Mouse (Mus musculus) liver, embryonic 11.5 days (tissue): ENCODE measurements around the gene Cyp27a1. TPM values are rescaled to one million over a fixed set of nuclear protein-coding genes. Genes with fewer than 3 reads are reported as not detected.

Source experiments
- ATAC-seq: fragments of 200-750 bp; cut with Nextera tagmentation; replicated peaks from 2 replicates; pipeline ENCODE4 v1.8.0; 2017; ENCODE audit warnings: moderate number of reproducible peaks, mild to moderate bottlenecking, moderate TSS enrichment, moderate library complexity; ENCODE audit not compliant: low FRiP score
- DNase-seq: peaks from one replicate; pipeline ENCODE4 v3.0.0-alpha.2; 2017; ENCODE audit warnings: low spot score
- H3K27ac ChIP-seq: fragments of 300-500 bp; sonication (generic); 2 replicates; pipeline ENCODE4 v1.5.1; 2014; ENCODE audit warnings: mild to moderate bottlenecking, low read depth, low read length, control low read depth
- H3K27me3 ChIP-seq: fragments of 300-500 bp; sonication (generic); replicated peaks from 2 replicates; pipeline ENCODE4 v1.6.1; 2014; ENCODE audit warnings: low read length, mixed read lengths; ENCODE audit not compliant: control insufficient read depth, insufficient read depth
- H3K36me3 ChIP-seq: fragments of 300-500 bp; sonication (generic); 2 replicates; pipeline ENCODE4 v1.6.1; 2014; ENCODE audit warnings: mild to moderate bottlenecking, low read length, moderate library complexity, mixed read lengths; ENCODE audit not compliant: control insufficient read depth, insufficient read depth
- H3K4me1 ChIP-seq: fragments of 300-500 bp; sonication (generic); replicated peaks from 2 replicates; pipeline ENCODE4 v1.6.1; 2014; ENCODE audit warnings: low read length, mixed read lengths; ENCODE audit not compliant: control insufficient read depth, insufficient read depth
- H3K4me2 ChIP-seq: fragments of 300-500 bp; sonication (generic); 2 replicates; pipeline ENCODE4 v1.6.1; 2014; ENCODE audit warnings: mild to moderate bottlenecking, control low read depth, moderate library complexity
- H3K4me3 ChIP-seq: fragments of 300-500 bp; sonication (generic); 2 replicates; pipeline ENCODE4 v1.5.1; 2014; ENCODE audit warnings: low read depth, low read length, control low read depth
- H3K9ac ChIP-seq: fragments of 300-500 bp; sonication (generic); 2 replicates; pipeline ENCODE4 v1.6.1; 2014; ENCODE audit warnings: low read depth, low read length, control low read depth
- H3K9me3 ChIP-seq: fragments of 300-500 bp; sonication (generic); 2 replicates; pipeline ENCODE4 v1.6.1; 2016; ENCODE audit warnings: low read length, inconsistent platforms, mixed read lengths; ENCODE audit not compliant: control insufficient read depth
- WGBS: fragments of 180-500 bp; shearing (Covaris S2); extraction: QIAGEN DNeasy Blood & Tissue Kit; methylation state at CpG from one replicate; pipeline ENCODE4 v1.1.7; 2014; 5-methylcytosine and 5-hydroxymethylcytosine counted together
- polyA plus RNA-seq: library from polyadenylated mRNA; unstranded; fragments of >200 nt; fragmentation: Nextera tagmentation; extraction: Ambion mirVana; gene quantifications from 2 replicates; pipeline ENCODE4 v1.2.1, GENCODE M21; 2014

The Cyp27a1 gene
- polyA plus RNA-seq, 1 experiment from 2014 or later: 2.7 TPM

GRCm38 (mm10) chr1:74712461-74713098, 794 bp upstream of the Cyp27a1 start:
- Histone ChIP-seq H3K4me1 (no peaks in the 10 kb centered on the region), H3K4me2 (peak overlapping the region; percentile 93), H3K9ac (no peak overlapping the region; the same call in 1 of the 2 replicates), H3K27ac (no peak overlapping the region), H3K9me3 (no peaks in the 10 kb centered on the region), H3K27me3 (no peaks in the 10 kb centered on the region), H3K36me3 (no peaks in the 10 kb centered on the region), H3K4me3 (peak overlapping the region; percentile 53)
- ATAC-seq: no peak
- 39% methylated on average over 5 of the region's 5 CpGs for WGBS
- DNase-seq: no peak

- 28% methylated on average over 12 of the region's 12 CpGs for WGBS
- no peaks in the 10 kb centered on the region for H3K27me3 ChIP-seq
- ATAC-seq: peak; percentile 4; the same call in 1 of the 2 replicates
- H3K9me3 ChIP-seq: no peaks in the 10 kb centered on the region
- peak overlapping the region; percentile 53 for H3K4me3 ChIP-seq
- no peaks in the 10 kb centered on the region for H3K36me3 ChIP-seq
- DNase-seq: no peak
- H3K9ac ChIP-seq: peak overlapping the region; percentile 71
- no peaks in the 10 kb centered on the region for H3K4me1 ChIP-seq
- H3K27ac ChIP-seq: no peak overlapping the region
- peak overlapping the region; percentile 93 for H3K4me2 ChIP-seq
These were observed 721 bp downstream of the Cyp27a1 start for GRCm38 (mm10) chr1:74713859-74714730.

- Histone ChIP-seq H3K4me1 (no peaks in the 10 kb centered on the region), H3K27me3 (no peaks in the 10 kb centered on the region), H3K9me3 (no peaks in the 10 kb centered on the region), H3K4me3 (no peak overlapping the region), H3K27ac (no peak overlapping the region), H3K4me2 (no peak overlapping the region), H3K36me3 (no peaks in the 10 kb centered on the region), H3K9ac (no peak overlapping the region)
- WGBS: 24% methylated on average over 2 of the region's 2 CpGs
- DNase-seq: no peak
- no peak for ATAC-seq
These were observed 1.6 kb downstream of the Cyp27a1 start for GRCm38 (mm10) chr1:74714967-74715366.

- ATAC-seq: no peak
- Histone ChIP-seq H3K4me2 (no peak overlapping the region), H3K9me3 (no peaks in the 10 kb centered on the region), H3K36me3 (no peaks in the 10 kb centered on the region), H3K4me1 (no peaks in the 10 kb centered on the region), H3K4me3 (no peak overlapping the region), H3K9ac (no peak overlapping the region), H3K27me3 (no peaks in the 10 kb centered on the region), H3K27ac (no peak overlapping the region)
- no peak for DNase-seq
- 55% methylated on average over 5 of the region's 5 CpGs for WGBS
These were observed 2.1 kb downstream of the Cyp27a1 start for GRCm38 (mm10) chr1:74715468-74715867.

GRCm38 (mm10) chr1:74715886-74716285, 2.5 kb downstream of the Cyp27a1 start:
- Histone ChIP-seq H3K4me1 (no peaks in the 10 kb centered on the region), H3K36me3 (no peaks in the 10 kb centered on the region), H3K4me2 (no peak overlapping the region), H3K27ac (no peak overlapping the region), H3K9ac (no peak overlapping the region), H3K27me3 (no peaks in the 10 kb centered on the region), H3K4me3 (no peak overlapping the region), H3K9me3 (no peaks in the 10 kb centered on the region)
- ATAC-seq (no peak), DNase-seq (no peak)
- 83% methylated on average over 6 of the region's 6 CpGs for WGBS

- Histone ChIP-seq H3K4me1 (no peaks in the 10 kb centered on the region), H3K27ac (no peak overlapping the region), H3K4me3 (no peak overlapping the region), H3K27me3 (no peaks in the 10 kb centered on the region), H3K4me2 (no peak overlapping the region), H3K9ac (no peak overlapping the region), H3K36me3 (no peaks in the 10 kb centered on the region), H3K9me3 (no peaks in the 10 kb centered on the region)
- ATAC-seq: no peak
- DNase-seq: no peak
- 88% methylated on average over 8 of the region's 8 CpGs for WGBS
These were observed 4.7 kb downstream of the Cyp27a1 start for GRCm38 (mm10) chr1:74718113-74718512.

GRCm38 (mm10) chr1:74719281-74719680, 5.9 kb downstream of the Cyp27a1 start:
- no peaks in the 10 kb centered on the region for H3K27me3 ChIP-seq
- WGBS: 62% methylated on average over 3 of the region's 3 CpGs
- ATAC-seq (no peak), DNase-seq (no peak)
- H3K36me3 ChIP-seq: no peaks in the 10 kb centered on the region
- no peak overlapping the region for H3K27ac ChIP-seq
- H3K9ac ChIP-seq: no peak overlapping the region
- no peaks in the 10 kb centered on the region for H3K4me1 ChIP-seq
- H3K4me3 ChIP-seq: no peak overlapping the region
- H3K4me2 ChIP-seq: no peak overlapping the region
- H3K9me3 ChIP-seq: no peaks in the 10 kb centered on the region

- Histone ChIP-seq H3K9me3 (no peaks in the 10 kb centered on the region), H3K4me3 (no peak overlapping the region), H3K27ac (no peak overlapping the region), H3K9ac (no peak overlapping the region), H3K4me1 (no peaks in the 10 kb centered on the region), H3K4me2 (no peak overlapping the region), H3K36me3 (no peaks in the 10 kb centered on the region), H3K27me3 (no peaks in the 10 kb centered on the region)
- ATAC-seq: no peak
- DNase-seq: no peak
- WGBS: 66% methylated on average over 6 of the region's 6 CpGs
These were observed 8.3 kb downstream of the Cyp27a1 start for GRCm38 (mm10) chr1:74721657-74722056.
